Mouse (Mus musculus) thymus, adult 2 months (tissue): ENCODE data around the gene Pon2.

Source experiments
- CTCF ChIP-seq: fragments of 200-500 bp; IDR thresholded peaks from 2 replicates; pipeline ENCODE4 v1.5.1; 2012; ENCODE audit warnings: mild to moderate bottlenecking, control low read depth, low read length, moderate library complexity, borderline replicate concordance; ENCODE audit not compliant: control insufficient read depth, poor library complexity, insufficient read depth; ENCODE audit errors: extremely low read depth
- POLR2A ChIP-seq: fragments of 200-500 bp; IDR thresholded peaks from 2 replicates; pipeline ENCODE4 v1.6.1; 2012; ENCODE audit warnings: mild to moderate bottlenecking, low read length, control low read depth, moderate library complexity; ENCODE audit not compliant: control insufficient read depth, poor library complexity, insufficient read depth; ENCODE audit errors: extremely low read depth

DNA sequence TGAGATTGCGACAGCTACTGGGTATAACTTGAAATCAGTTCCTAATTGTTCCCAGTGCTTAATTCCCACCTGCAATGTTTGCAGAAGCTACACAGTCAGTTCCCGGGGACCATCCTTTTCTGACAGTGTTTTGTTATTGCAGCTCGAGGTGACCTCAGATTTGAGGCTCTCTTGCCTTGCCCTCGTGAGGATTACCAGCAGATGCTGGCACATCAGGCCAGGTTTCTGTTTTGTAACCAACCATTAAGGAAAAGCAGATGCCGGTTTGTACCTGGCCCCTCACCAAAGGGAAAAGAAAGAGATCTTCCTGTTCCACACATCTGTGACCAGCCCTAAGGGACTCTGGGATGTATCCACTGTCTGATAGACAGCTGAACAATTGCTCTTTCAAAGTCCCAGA, 1.3 kb upstream of the Pon2 start:
- TF ChIP-seq CTCF = no peak
- TF ChIP-seq POLR2A = no peak
